Mouse (Mus musculus) brain, adult 2 months (tissue): ENCODE results near the gene Klf13.
A peak's percentile ranks its signal among the peaks of the same experiment; 100 is the strongest.

ENCODE experiments used
- DNase-seq: peaks from one replicate; pipeline ENCODE4 v3.0.0; 2011; ENCODE audit warnings: low read depth, low spot score

Gene Klf13

DNA sequence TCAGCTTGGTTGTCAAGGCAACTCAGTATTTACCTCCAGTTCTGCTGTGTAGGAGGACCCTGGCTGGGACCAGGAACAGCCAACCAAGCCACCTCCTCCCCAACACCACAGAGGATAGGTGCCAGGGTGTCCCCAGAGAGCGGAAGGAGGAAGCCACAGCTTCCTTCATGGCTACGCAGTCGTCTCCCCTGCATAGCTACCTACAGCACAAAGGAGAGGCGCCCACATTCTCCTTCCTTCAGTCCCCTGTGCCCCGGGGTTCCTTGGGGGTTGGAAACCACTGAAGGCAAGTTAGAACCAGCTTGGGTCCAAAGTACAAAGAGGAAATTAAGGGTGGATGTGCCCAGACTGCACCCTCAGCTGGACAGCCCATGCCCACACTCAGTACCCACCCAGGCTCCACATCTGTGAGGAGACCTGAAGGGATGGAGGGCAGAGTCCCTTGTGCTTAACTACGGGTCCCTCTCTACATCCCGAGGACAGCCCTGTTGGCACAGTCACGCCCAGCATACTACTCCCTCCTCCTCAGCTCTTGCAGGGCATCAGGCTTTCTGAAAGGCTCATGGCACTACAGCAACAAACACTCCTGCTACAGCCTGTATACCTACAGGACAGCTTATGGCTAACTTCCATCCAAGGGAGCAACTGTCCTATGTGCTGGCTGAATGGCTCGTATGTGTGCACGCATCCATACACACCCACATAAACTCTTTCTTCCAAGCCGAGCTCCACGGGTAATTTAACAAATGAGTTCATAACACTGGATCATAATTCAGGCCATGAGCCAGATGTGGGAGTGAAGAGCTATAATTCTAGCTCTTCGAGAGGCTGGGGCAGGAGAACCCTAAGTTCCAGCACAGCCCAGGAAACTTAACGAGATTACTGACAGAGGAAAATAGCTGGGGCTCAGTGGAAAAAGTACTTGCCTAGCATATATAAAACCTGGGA is 13.0 kb downstream of the Klf13 start:
- peak; percentile 94 for DNase-seq

DNA sequence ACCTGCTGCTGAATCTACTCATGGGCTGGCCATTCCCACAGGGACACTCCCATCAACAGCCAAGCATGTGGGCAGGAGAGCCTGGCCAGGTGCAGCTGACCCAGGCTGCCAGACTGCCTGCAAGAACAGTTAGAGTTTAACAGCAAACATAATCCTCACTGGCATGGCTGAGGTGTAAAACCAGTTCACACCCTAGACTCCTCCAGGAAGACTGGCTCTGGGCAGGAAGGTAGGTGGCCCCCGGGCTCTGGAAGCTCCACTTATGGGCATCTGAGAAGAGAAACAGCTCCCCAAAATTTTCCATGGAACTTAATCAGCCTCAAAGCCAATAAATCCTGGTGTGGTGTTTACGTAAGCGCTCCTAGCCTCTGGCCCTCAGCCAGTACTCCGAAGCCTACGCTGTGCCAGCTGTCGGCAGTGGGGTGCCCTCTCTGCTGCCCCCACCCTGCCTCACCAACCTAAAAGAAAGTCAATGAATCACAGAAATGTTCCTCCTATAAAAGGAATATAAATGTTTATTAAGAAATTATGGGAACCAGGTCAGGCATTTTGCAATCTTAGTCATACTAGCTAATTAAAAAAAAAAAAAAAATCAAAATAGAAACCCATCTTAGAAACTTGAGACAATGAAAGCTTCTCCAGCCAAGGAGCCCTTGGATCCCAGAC is 13.8 kb downstream of the Klf13 start:
- DNase-seq, result peak; percentile 95

DNA sequence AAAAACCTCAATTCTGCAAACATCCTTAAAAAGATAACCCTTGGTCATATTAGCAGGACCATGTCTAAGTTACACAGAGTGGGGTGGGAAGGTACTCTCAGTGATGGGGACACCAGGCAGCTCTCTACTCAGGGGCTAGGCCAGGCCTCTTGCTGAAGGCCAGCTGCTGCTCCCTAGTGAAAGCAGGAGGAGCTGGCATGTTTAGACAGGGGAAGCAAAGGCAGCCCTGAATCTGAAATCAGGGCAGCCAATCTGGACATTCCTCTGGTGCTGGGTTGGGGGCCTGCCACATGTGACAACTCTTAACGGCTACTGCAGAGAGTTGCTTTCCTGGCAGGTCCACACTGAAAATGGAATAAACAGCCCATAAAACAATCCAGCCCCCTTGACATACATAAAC is 14.6 kb downstream of the Klf13 start:
- DNase-seq, result peak; percentile 51

DNA sequence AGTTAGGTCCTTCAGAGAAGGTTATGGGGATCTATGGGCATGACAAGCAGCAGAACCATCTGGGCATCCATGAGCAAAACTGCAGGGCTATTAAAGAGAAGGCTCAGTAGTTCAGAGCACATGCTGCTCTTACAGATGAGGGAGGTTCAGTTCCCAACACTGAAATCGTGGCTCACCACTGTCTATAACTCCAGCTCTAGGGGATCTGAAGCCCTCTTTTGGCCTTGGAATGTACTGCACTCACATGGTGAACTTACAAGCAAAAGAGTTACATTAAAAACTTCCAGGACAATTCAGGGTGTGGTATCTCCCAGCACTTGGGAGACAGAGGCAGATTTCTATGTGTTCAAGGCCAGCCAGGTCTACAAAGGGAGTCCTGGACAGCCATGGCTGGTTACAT is 15.7 kb downstream of the Klf13 start:
- DNase-seq, result peak; percentile 16

DNA sequence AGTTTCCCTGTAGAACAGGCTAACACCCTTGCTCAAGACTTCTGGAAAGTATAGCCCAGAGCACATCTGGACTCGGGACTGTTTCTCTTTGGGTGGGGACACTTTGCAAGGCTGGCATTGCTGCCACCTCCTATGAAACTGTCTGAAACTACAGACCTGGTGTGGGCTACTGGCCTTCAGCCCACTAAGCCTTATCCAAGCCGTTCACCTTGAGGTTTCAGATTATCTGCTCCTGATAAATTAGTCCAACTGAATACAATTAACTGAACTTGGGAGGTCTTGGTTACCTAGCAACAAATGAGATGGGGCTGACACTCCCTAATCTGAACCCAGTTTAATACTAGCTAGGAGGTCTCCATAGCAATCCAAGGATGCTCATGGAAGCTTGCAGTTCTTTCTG is 16.1 kb downstream of the Klf13 start:
- peak; percentile 2 for DNase-seq

DNA sequence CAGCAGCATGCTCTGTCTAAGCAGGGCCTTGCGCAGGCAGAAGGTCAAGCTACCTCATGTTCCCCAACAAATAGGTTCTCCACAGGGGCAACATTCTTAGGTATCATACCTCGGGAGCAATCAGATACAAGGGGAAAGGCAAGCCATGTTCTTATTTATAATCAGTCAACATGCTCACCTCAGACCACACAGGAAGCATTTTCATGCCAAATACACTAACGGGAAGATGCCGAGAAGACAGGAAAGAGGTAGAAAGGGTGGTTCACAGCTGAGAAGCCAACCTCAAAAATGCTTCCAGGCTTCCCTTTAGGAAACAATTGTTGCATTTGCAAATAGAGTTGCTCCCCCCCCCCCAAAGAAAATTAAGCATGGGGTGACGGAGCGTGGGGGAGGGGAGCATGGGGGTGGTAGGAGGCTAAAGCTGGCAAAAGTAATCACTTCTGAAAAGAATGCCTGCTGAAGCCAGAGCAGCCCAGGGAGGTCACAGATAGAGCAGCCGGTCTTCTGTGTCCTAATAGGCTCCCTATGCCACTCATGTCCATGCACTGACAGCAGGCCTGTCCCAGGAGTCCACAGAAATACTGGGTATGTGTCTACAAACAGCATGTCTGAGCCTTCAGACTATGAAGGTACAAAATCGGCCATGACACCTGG is 16.7 kb downstream of the Klf13 start:
- peak; percentile 5 for DNase-seq

DNA sequence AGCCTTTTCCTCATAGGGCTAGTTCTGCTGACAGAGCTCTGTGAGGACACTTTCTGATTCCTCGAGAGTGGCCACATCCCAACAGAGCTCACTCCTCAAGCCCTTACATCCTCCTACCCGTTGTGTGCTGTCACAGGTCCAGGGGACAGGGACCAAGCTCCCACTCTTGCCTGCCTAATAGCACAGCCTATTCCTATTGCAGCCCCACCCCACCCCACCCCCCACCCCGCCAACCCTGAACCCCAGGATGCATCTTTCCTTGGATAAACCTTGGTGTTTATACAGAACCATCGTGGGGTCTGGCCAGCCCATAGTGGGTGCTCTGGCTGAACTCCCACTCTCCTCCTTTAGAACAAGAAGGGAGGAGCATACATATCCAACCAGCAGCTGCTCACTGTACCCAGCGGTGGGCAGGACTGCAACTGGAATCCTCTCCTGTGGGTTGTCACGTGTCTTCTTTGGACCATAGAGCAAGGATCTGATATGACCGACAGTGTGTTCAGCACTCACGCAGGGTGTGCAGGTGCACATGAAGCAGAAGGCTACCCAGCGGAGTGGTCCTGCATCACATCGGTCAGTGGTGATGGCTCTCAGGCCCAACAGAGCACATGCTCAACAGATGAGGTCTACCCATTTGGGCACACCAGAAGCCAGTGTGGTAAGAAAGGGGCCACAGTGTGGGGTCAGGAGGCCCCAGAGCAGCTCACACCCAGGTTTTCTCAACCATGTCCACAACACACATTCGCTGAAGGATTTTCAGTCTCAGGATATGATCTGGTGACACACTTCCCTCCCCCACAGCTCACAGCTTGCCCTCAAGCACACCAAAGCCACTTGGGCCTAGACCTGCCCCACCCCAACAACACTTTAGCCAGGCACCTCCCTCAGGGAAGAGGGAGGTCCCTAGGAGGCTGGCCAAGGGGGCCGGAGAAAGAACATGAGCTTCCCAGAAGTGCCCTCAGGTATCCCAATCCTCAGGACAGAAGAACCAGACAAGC is 19.6 kb downstream of the Klf13 start:
- no peak for DNase-seq

DNA sequence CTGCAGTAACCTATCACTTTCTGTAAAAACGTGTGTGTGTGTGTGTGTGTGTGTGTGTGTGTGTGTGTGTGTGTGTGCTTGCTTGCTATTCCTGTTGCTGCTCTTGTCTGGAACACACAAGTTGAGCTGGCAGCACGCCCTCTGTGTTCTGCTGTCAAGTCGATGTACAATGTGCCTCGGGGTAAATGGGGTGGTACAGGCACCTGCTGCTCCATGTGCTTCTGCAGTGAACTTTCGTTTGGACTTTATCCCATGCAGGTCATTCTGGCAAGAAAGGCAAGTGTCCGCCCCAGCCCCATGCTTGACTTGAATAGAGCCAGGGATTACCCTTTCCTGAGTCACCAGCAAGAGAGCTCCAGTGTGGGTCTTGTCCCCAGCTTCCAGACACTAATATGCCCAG is 21.0 kb downstream of the Klf13 start:
- DNase-seq, result peak; percentile 92

DNA sequence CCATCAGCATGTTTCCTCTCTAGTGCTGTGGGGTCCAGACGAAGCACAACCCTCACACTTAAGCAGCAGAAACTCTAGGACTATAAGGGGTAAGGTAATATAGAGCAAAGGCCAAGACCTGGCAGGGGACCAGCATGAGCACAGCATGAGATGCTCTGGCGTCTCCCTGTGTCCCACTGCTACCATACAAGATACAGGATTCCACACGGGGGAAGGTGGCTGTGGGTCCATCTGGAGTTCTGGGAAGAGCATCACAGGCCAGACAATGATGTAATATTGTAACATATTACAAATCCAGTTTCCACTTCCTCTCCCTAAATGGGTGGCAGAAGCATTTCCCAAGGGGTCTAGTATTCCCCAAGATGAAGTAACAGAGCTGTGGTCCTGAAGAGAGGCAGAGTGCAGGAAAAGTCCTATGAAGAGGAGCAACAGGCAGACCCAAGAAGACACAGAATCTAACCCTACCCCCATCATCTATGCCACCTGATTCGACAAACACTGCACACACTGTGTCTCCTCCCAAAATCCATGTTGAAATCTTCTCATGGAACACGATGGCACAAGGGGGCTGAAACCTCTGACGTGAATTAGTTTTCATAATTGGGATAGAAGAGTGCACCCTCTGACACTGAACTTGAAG is 22.3 kb downstream of the Klf13 start, which contains the start of gene E030018B13Rik:
Gene E030018B13Rik (plus strand): TSS at position 590 of the 640 bp plus-strand sequence.
- DNase-seq, result peak; percentile 64

DNA sequence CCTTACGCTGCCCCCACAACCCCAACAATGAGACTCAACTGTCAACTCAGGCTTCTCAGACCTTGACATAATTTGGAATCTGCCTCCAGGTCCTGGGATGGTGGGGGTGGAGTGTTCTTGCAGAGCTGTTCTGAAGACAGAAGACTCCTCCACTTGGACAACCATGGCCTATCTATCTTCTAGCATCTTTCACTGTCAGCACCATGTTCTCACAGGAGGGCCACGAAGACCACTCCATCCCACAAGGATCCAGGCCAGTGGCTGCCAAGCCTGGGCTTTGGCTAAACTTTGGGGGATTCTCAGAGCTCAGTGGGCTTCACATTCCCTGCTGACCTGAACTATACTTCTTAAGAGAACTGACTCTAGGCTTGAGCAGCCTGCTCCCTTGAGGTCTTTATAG is 23.8 kb downstream of the Klf13 start:
- no peak for DNase-seq

DNA sequence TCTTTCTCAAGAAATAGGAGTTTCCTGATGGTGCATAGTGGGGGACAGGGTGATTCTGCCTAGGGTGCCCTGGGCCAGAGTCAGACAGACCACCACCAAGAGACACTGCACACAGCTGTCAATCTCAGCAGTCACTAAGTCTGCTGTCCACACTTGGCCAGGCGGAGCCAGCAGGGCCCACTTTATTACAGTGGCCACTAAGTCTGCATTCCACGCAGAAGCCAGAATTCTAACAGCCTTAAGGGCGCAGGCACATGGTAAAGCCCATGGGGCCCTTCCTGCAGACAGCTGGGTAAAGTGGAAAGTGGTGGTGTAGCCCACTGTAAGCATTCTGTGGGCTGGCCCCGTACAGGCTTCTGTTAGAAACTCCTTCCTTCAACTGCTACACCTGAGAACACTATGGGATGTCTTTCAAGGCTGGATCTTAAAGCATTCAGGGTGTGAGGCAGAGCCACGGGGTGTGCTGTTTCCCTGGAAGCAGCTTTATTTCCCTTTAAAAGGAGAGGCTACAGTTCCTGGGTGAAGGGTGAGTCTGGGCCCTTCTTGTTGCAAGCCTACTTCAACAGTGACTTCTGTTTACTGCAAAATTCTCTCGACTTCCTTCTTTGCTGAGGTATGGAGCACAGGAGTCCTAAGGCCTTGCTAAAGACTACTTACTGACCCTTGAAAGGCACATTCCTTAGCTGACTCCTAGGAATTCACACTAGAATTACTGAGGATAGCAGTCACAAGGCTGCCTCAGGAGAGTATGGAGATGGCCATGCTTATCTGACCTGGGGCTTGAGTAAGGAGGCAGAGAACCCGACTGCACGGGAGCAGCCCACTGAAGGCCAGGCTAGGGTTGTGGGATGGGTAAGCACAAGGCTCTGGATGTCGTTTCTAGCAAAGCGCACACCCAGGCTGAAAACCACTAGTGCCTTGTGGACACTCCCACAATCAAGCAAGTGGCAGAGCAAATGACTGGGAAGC is 24.7 kb downstream of the Klf13 start:
- DNase-seq, result no peak

DNA sequence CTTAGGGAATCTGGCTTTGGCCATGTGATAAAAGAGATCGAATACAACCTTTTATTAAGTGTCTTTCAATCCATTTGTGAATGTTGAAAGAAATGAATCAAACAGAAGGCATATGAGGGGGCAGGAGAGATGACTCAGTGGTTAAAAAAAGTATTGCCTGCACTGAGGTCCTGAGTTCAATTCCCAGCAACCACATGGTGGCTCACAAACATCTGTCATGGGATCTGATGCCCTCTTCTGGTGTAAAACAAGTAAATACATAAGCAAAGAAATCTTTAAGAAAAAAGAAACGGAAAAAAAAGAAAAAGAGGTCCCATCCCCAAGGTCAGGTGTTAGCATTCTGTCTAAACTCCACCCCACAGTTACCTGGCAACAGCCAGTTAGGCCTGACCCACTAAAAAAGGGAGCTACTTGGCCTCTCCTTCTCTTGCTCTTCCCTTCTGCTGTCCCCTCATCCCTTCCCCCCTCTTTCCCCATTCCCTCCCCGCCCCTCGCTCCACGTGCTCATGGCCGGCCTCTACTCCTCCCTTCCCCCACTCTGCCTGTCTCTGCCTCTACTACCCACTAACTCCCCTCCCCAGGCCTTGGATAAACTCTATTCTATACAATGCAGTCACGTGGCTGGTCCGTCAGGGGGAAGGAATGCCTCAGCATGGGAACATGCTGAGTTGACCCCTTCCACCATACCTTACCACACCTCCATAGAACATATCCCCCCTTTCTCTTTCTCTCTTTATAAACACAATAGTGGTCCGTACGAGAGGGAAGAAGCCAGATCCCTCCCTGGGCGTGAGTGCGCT is 25.6 kb downstream of the Klf13 start:
- DNase-seq, result no peak

DNA sequence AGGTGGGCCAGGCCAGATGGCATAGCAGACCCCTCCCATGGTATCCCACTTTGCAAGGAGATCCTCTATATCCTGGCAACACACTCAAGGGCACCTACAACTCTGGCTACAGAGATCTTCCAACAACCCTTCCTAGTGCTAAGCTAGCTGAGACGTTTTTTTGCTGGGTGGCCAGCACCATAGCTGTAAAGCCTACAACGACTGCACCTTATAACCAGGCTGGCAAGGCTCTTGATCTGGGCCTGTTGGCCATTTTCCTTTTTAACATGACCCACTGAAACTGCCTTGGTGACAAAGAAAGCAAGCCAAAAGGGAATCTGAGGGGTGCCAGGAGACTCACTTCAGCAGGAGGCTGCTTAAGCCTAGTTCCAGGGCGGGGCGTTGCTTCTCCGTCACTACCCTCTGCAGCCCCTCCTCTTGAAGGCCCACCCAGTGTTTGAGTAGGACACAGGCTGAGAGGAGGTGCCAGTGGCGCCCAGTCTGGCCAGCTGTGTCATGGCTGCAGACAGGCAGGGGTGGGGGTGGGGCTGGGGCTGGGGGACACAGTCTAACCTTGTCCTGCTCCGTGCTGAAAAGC is 26.4 kb downstream of the Klf13 start:
- no peak for DNase-seq

DNA sequence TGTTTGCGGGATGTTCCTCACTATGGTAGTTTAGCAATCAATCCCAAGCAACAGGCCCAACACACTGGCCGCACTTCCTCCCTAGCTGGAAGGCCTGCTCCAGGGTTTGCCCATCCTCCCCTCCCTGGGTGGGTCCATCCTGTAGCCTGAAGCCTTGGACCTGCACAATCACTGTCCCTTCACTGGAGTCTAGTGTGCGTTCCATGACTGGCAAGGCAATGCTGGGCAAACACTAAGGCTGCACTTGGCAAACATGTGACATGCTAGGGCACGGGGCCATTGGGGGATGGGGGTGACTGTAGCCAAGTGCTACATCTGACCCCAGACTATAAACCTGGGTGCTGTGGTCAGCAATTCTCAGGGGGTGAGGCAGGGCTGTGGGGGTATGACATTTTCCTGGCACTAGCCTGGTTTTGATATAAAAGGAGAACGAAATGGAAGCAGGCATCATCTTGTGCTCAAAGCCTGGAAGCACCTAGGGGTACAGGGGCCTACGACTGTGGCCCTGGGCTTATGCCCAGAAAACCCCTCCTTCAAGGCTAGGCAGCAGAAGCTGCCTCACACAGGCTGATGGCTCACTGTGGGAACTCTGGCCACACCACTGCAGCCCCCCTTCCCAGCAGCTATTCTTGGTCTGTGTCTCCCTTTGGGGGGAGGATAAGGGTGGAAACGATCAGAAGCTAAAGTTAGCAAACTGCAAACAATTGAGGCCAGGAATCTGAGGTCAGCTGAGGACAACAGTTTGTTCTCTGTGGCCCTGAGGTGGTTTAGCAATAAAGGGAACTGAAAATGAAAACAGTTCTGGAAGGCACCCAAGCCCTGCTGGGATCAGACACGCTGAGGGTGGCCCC is 27.1 kb downstream of the Klf13 start:
- DNase-seq, result peak; percentile 89

DNA sequence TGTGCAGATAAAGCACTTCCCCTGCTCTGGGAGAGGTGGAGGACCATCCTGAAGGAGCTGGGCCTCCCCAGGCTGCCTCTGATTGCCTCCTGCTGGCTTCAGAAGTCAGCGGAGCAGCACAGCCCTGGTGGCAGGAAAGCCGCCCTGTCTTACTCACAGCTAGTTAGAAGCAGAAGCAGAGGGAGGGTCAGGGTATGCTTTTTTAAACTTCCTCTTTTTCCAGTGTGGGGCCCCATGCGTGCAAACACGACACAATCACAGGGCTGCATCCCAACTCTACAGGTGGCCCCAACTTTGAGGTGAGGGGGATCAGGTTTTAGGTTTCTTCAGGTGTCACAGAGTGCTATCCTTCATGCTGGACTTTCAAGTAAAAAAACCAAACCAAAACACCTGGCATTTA is 27.8 kb downstream of the Klf13 start:
- no peak for DNase-seq

DNA sequence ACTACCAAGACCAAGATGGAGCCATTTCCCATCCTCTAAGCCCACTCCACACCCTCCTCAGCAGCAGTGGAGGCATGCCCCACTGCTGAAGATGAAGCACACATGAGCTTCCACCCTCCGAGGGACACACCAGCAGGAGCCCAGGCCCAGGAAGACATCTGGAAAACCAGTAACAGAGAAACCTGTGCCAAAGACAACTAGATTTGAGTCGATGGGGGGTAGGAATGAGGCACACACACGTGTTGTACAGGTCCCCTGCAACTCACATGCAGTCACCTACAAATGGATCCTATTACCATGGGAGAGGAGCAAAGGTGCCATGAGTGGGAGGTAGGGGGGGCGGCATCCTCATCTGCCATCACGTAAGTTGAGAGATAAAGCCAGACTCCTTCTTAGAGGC is 28.5 kb downstream of the Klf13 start:
- DNase-seq, result no peak
